ENCODE assay signal across 28 mouse cellular contexts in the genomic region with DNA sequence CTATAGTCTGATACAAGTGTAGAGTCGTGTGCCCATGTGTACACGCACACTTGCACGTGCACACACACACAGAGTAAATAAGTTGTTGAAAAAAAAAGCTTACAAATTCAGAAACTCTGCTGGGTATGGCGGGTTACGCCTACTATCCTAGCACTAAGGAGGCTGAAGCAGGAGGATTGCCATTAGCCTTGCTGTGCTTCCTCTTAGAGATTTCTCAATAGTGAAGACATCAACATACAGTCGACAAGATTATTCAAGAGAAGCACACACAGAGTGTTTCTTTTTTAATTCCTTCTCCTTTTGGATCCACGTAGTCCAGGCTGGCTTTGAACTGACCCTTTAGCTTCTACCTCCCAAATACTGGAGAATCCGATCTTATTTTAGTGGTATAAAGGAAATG. TPM values are rescaled to one million over a fixed set of nuclear protein-coding genes. Genes with fewer than 3 reads are reported as not detected.
DNase-seq lines count a peak whose midpoint lies in the region; ATAC-seq and TF ChIP-seq lines count a peak whose summit lies in the region.
"Had no signal": no experiment of that assay in that cellular context is flagged by ENCODE, and none has a peak within 500 bp of the region (broad histone marks: within the 10 kb centered on the region; RNA-seq: fewer than 3 reads in every experiment).

No protein-coding gene starts in this region.

- peak overlapping the region; percentile 10; the same call in 1 of the 2 replicates for H3K27ac ChIP-seq in left cerebral cortex, adult 2 months
- H3K27ac ChIP-seq: embryonic facial prominence, embryonic 10.5 days; embryonic facial prominence, embryonic 13.5 days; forebrain, embryonic 12.5 days; forebrain, embryonic 15.5 days; heart, embryonic 15.5 days; hindbrain, embryonic 10.5 days; hindbrain, embryonic 13.5 days had no signal

- ATAC-seq in granulocyte monocyte progenitor cell, adult 5-6 weeks (replicated peaks; ENCODE audit: poor library complexity, severe bottlenecking): peak; percentile 71
- peak; percentile 63 for ATAC-seq in megakaryocyte progenitor cell, adult 5-6 weeks (replicated peaks; ENCODE audit: poor library complexity)
- ATAC-seq: activated CD4-positive, CD25-positive, alpha-beta regulatory T cell, adult 4 months; CD4-positive, CD25-positive, alpha-beta regulatory T cell, adult 4 months; forebrain, embryonic 15.5 days; hindbrain, embryonic 16.5 days had no signal

- intact Hi-C loops in left cerebral cortex, adult 2 months (cut with DNase I): loop anchor here (10.0 kb wide), 1 partner anchor 595 kb away; the partner anchor contains the start of gene Paxbp1

- TF ChIP-seq CTCF in left cerebral cortex, adult 2 months (IDR thresholded peaks at IDR 0.05): no peak

- H3K4me3 ChIP-seq in left cerebral cortex, adult 2 months: no peak overlapping the region
- H3K4me3 ChIP-seq: embryonic facial prominence, embryonic 10.5 days; embryonic facial prominence, embryonic 13.5 days; erythroblast, embryonic 14.5 days; forebrain, embryonic 12.5 days; forebrain, embryonic 15.5 days; heart, embryonic 12.5 days; heart, embryonic 15.5 days; hindbrain, embryonic 10.5 days; hindbrain, embryonic 13.5 days had no signal

- no peak for DNase-seq in left cerebral cortex, adult 2 months (ENCODE audit: extremely low spot score in 1 of 2, low spot score in 2 of 2)
- no peak for DNase-seq in left cerebral cortex, adult 9 months (ENCODE audit: low spot score in 2 of 2)
- no peak for DNase-seq in right cerebral cortex, postnatal 14 days
- no peak for DNase-seq in embryo, embryonic 10.5 days (ENCODE audit: low spot score)
- DNase-seq: adrenal gland, postnatal 10 days; adrenal gland, postnatal 36 days; cerebellum, adult 11 months; cerebellum, adult 2 months; cerebellum, adult 9-11 months; cerebellum, postnatal 25 days; embryo, embryonic 11 days; gastrocnemius, postnatal 25 days; heart, postnatal 10 days; heart, postnatal 36 days had no signal

RNA-seq across cellular contexts. Expression of gene Gart, which starts 6.6 kb away (rescaled TPM):
- total RNA-seq in left cerebral cortex, adult 2 months (2021): 10 to 100 TPM; 48.4 to 52.8 TPM
- 169 and 244 TPM in 2 replicates for total RNA-seq in granulocyte monocyte progenitor cell, adult 5-6 weeks (2014; fragmentation: Nextera tagmentation)
- 443 and 453 TPM in 2 replicates for total RNA-seq in granulocyte monocyte progenitor cell, adult 5-6 weeks (2017)
- total RNA-seq in megakaryocyte progenitor cell, adult 5-6 weeks (2015): 148 and 162 TPM in 2 replicates
- 438 and 506 TPM in 2 replicates for total RNA-seq in megakaryocyte progenitor cell, adult 5-6 weeks (2017)

RNA-seq across cellular contexts. Expression of gene Son, which starts 7.1 kb away (rescaled TPM):
- total RNA-seq in left cerebral cortex, adult 2 months (2021): 100 to 1,000 TPM; 221 to 228 TPM
- 326 and 356 TPM in 2 replicates for total RNA-seq in granulocyte monocyte progenitor cell, adult 5-6 weeks (2014; fragmentation: Nextera tagmentation)
- total RNA-seq in granulocyte monocyte progenitor cell, adult 5-6 weeks (2017): 242 and 285 TPM in 2 replicates
- 332 and 375 TPM in 2 replicates for total RNA-seq in megakaryocyte progenitor cell, adult 5-6 weeks (2015)
- 178 and 233 TPM in 2 replicates for total RNA-seq in megakaryocyte progenitor cell, adult 5-6 weeks (2017)

RNA-seq across cellular contexts. Expression of gene Dnajc28, which starts 21.3 kb away (rescaled TPM):
- 1 to 10 TPM; 9.0 to 9.8 TPM for total RNA-seq in left cerebral cortex, adult 2 months (2021)
- 2.4 and 2.8 TPM in 2 replicates for total RNA-seq in granulocyte monocyte progenitor cell, adult 5-6 weeks (2014; fragmentation: Nextera tagmentation)
- 6.1 and 9.2 TPM in 2 replicates for total RNA-seq in granulocyte monocyte progenitor cell, adult 5-6 weeks (2017)
- 2.3 and 3.9 TPM in 2 replicates for total RNA-seq in megakaryocyte progenitor cell, adult 5-6 weeks (2015)
- total RNA-seq in megakaryocyte progenitor cell, adult 5-6 weeks (2017): 4.1 and 5.7 TPM in 2 replicates

RNA-seq across cellular contexts. Expression of gene Tmem50b, which starts 42.6 kb away (rescaled TPM):
- total RNA-seq in left cerebral cortex, adult 2 months (2021): 10 to 100 TPM; 84.1 to 88.0 TPM
- 56.8 and 64.9 TPM in 2 replicates for total RNA-seq in granulocyte monocyte progenitor cell, adult 5-6 weeks (2014; fragmentation: Nextera tagmentation)
- 38.5 and 41.1 TPM in 2 replicates for total RNA-seq in granulocyte monocyte progenitor cell, adult 5-6 weeks (2017)
- 51.9 and 59.3 TPM in 2 replicates for total RNA-seq in megakaryocyte progenitor cell, adult 5-6 weeks (2015)
- total RNA-seq in megakaryocyte progenitor cell, adult 5-6 weeks (2017): 42.9 and 44.3 TPM in 2 replicates

RNA-seq across cellular contexts. Expression of gene Donson, which starts 48.4 kb away (rescaled TPM):
- total RNA-seq in left cerebral cortex, adult 2 months (2021): 10 to 100 TPM; 23.8 to 28.9 TPM
- 13.1 and 23.0 TPM in 2 replicates for total RNA-seq in granulocyte monocyte progenitor cell, adult 5-6 weeks (2014; fragmentation: Nextera tagmentation)
- 20.8 and 32.8 TPM in 2 replicates for total RNA-seq in granulocyte monocyte progenitor cell, adult 5-6 weeks (2017)
- total RNA-seq in megakaryocyte progenitor cell, adult 5-6 weeks (2015): 16.4 and 17.0 TPM in 2 replicates
- 20.4 and 33.7 TPM in 2 replicates for total RNA-seq in megakaryocyte progenitor cell, adult 5-6 weeks (2017)
